Mouse (Mus musculus): ENCODE data around the gene Sox6. TPM values are rescaled to one million over a fixed set of nuclear protein-coding genes. Genes with fewer than 3 reads are reported as not detected.

Gene Sox6
- polyA plus RNA-seq (2012; rRNA removed; ENCODE audit: low replicate concordance): 9.8 and 12.8 TPM in 2 replicates

GRCm38 (mm10) chr7:116038511-116038910 is at the start of gene Sox6:
Gene Sox6 (minus strand): TSS chr7:116038796.

GRCm38 (mm10) chr7:116084366-116084765 is 45.8 kb upstream of the Sox6 start, which contains the start of gene Gm4353:
Gene Gm4353 (minus strand): TSS chr7:116084635.

GRCm38 (mm10) chr7:116039196-116039537 is 571 bp upstream of the Sox6 start, which contains the start of gene 1110004F10Rik:
Gene 1110004F10Rik (plus strand): TSS chr7:116039397.

Other genes with a start within 250 kb of the Sox6 start
- gene 1110004F10Rik, start 601 bp upstream of the Sox6 start, polyA plus RNA-seq (2012; rRNA removed; ENCODE audit: low replicate concordance): 42.5 and 53.5 TPM in 2 replicates
- 0.76 and 1.4 TPM in 2 replicates for gene Gm4353, start 45.8 kb upstream of the Sox6 start, polyA plus RNA-seq (2012; rRNA removed; ENCODE audit: low replicate concordance)

All from subcutaneous adipose tissue, adult 2 months (tissue).